Mouse (Mus musculus) right cerebral cortex, adult 18-20 months (tissue): ENCODE measurements around the gene Rcn1.

Source experiments
- DNase-seq: peaks from one replicate; pipeline ENCODE4 v3.0.0; 2022; ENCODE audit warnings: mixed read lengths

Rcn1 gene

GRCm38 (mm10) chr2:105394375-105394774 lies 4.7 kb downstream of the Rcn1 start:
- no peak for DNase-seq

GRCm38 (mm10) chr2:105392514-105392913 lies 6.6 kb downstream of the Rcn1 start:
- DNase-seq = no peak

DNA sequence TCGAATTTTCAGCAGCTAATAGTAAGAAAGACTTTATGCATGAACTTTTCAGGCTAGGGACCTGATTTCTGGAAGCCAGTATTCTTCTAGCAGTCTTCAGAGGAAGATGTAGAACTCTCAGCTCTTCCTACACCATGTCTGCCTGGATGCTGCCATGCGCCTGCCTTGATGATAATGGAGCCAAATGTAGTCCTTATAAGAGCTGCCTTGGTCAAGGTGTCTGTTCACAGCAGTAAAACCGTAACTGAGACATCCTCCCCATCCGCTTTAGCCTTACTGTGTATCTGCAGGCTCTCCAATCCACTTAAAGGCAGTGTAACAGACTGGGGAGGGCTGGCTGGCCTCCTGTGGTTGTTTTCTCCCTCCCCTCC lies 7.7 kb downstream of the Rcn1 start:
- no peak for DNase-seq

- no peak for DNase-seq
Measured at GRCm38 (mm10) chr2:105390653-105391413, 8.3 kb downstream of the Rcn1 start.

GRCm38 (mm10) chr2:105389007-105389890 lies 9.9 kb downstream of the Rcn1 start:
- DNase-seq = no peak

- DNase-seq = no peak
Measured at GRCm38 (mm10) chr2:105386418-105386817, 12.7 kb downstream of the Rcn1 start.

GRCm38 (mm10) chr2:105384998-105385397 lies 14.1 kb downstream of the Rcn1 start:
- DNase-seq = no peak

GRCm38 (mm10) chr2:105383063-105383462 lies 16.1 kb downstream of the Rcn1 start:
- DNase-seq = peak; percentile 17

DNA sequence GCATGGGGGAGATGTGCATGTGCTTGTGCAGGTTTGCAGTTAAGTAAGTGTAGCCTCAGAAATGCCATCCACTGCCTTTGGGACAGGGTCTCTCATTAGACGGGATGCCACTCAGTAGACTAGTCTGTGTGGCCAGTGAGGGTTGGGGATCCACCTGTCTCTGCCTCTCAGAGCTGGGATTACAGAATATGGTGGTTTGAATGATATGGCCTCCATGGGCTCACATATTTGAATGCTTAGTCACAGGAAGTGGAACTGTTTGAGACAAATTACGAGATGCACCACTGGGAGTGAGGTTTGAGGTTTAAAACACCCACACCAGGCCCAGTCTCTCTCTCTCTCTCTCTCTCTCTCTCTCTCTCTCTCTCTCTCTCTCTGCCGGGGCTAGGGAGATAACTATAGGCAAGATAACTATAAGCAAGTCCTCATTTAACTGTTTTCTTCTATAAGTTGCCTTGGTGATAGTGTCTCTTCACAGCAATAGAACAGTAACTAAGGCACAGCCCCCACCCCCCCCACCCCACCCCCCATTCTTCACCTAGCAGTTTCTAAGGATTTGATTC lies 18.3 kb downstream of the Rcn1 start:
- DNase-seq = no peak

DNA sequence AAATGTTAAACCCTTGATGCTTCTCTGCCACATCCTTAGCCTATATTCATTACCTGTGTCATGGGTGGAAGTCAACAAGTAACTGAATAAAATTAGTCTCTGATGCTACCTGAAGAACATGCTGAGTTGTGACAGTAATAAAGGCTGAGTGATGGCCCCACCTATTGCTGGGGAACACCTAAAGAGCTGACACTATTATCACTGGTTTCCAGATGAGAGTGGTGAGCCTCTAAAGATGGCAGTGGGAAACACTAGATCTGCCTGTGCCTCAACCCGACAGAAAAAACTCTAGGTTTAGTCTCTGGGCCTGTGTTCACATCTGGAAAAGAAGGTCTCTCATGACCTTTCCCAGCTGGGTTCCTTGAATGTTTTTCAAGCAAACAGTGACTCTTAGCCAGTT lies 19.4 kb downstream of the Rcn1 start:
- no peak for DNase-seq

GRCm38 (mm10) chr2:105375705-105376104 lies 23.4 kb downstream of the Rcn1 start:
- DNase-seq = no peak

GRCm38 (mm10) chr2:105375261-105375660 lies 23.9 kb downstream of the Rcn1 start:
- DNase-seq = no peak

GRCm38 (mm10) chr2:105373658-105374057 lies 25.5 kb downstream of the Rcn1 start:
- DNase-seq = no peak

DNA sequence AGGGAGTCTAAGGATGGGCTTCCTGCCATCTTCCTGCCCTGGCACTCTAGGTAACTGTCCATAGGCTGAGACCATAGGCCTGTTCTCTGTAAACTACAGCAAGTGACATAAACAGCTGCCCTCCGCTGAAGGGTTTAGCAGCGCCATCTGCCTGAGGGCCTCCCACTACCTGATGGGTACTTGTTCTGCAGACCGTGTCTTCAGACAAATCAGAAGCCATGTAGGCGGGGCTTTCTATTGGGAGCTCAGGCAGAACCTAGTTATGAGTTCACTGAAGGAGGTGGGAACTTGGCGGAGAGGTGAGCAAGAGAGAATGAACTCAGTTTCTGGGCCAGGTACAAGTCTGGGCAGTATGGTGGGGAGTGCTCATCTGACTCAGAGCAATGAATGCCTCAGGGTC lies 26.4 kb downstream of the Rcn1 start:
- no peak for DNase-seq

DNA sequence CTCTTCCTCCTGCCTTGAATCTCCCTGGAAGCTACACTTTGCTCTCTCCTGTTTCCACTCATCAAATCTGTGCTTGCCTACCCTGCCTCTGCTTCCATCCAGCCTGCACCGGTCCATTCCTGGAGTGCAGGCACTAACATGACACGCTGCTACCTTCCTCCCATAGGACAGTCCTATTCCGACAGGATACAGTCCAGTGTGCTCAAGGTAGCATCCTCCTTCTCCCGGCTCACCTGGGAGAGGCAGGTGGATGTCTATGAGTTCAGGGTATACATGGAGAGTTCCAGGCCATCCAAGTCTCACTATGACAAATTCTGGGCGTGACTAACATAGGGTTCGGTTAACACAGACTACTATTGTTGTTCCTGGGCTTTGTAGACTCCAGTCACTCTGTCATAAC lies 27.0 kb downstream of the Rcn1 start:
- no peak for DNase-seq

GRCm38 (mm10) chr2:105370698-105371097 lies 28.4 kb downstream of the Rcn1 start:
- DNase-seq = peak; percentile 10

DNA sequence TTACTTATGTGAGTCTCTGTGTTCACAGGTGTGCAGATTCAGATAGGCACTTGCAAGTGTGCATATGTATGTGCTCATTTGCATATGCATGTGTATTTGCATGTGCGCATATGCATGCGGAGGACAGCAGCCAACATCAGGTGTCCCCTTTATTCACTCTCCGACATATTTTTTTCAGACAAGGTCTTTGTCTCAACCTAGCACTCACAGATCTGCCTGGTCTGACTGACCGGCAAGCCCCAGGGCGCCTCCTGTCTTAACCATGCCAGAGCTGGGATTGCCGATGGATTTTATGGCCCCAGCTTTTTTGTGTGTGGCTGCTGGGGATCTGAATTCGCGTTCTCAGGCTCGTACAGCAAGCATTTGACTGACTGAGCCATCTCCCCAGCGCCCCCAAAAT lies 28.9 kb downstream of the Rcn1 start:
- DNase-seq = no peak

DNA sequence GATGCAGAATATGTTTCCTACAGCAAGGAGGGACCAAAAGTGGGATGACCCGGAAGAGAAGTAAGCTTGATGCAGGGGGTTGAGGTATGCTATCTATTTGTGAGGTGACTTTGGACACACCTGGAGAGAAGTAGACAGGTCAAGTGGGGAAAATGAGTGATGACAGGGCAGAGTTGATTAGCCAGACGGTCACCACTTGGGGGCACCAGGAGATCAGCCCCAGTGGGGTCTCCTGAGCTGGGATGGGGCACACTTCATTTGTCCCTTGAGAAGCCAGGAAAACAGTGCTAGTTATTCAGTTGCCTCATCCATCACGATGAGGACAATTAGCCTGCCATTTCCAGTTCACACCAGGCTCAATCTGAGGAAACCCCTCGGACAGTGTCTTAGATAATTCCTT lies 31.5 kb downstream of the Rcn1 start:
- DNase-seq = no peak

- DNase-seq = no peak
Measured at GRCm38 (mm10) chr2:105358040-105358439, 41.1 kb downstream of the Rcn1 start.

GRCm38 (mm10) chr2:105356791-105357190 lies 42.3 kb downstream of the Rcn1 start:
- no peak for DNase-seq

DNA sequence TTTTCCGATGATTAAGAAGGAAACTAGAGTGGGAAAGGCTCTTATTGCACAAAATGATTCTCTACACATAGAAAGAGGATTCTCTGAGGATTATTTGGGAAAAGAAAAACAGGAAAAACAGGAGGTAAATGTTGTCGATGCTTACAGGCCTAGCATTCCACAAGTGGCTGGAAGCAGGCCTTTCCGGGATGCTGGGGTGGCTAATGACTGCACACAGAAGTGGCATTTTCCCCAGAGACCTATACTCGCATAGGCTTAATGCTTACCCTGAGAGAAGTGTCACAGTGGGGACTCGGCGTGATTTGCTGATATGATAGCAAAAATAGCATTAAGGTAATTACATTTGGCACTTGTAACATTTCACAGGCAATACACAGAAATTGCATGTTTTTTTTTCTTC lies 50.2 kb downstream of the Rcn1 start:
- DNase-seq = no peak

GRCm38 (mm10) chr2:105339993-105340392 lies 59.1 kb downstream of the Rcn1 start:
- DNase-seq = no peak

DNA sequence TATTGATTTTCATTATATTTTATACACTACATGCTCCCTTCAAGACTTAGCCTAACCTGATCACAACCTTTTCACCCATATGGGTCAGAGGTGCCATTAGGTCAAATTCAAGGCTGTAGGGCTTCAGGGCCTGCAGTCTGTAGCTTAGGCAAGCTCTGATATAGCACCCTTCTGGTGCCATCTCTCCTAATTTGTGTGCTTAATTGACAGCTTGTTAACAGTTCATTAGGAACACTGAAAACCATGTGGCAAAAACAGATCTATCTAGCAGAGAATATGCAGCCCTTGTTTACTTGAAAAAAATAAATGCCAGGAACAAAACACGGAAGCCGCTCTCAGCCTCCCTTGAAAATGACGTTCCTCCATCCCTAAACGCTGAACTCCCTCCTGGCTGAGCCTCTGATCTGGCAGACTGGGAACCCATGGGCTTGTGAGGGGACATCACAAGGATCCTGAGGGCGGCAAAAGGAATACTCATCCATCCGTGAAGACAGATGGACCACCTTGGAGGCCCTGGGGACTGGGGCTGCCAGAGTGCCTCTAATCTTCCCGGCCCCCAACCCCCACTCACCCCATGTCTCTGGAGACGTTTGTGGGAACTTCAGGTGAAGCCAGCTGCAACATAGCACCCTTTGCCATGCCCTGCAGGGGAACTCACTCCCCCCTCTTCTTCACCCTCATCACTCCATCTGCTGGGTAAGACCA lies 61.8 kb downstream of the Rcn1 start:
- no peak for DNase-seq
